Mouse (Mus musculus): Measurements from ENCODE around the gene Acaa1a.

Acaa1a gene

GRCm38 (mm10) chr9:119388956-119389355 lies 49.5 kb downstream of the Acaa1a start:
- DNase-seq (ENCODE audit: low read depth) = peak; percentile 30

GRCm38 (mm10) chr9:119390214-119390613 lies 50.7 kb downstream of the Acaa1a start:
- no peak for DNase-seq (ENCODE audit: low read depth)

GRCm38 (mm10) chr9:119394808-119395207 lies 55.3 kb downstream of the Acaa1a start:
- DNase-seq (ENCODE audit: low read depth) = no peak

Measured in c-Kit-positive CD71-positive TER-119-negative erythroid progenitor cells, embryonic 14.5 days (primary cell).